Mouse (Mus musculus) kidney, adult 8-10 months (tissue): ENCODE results near the gene Hmga1b.

Experiments used
- DNase-seq, 2 experiments: peaks; one replicate each; pipeline ENCODE4 v3.0.0; 2022

The Hmga1b gene

GRCm38 (mm10) chr11:120784064-120784791, 21.6 kb downstream of the Hmga1b start, which contains the start of the genes Rfng and Gps1:
Rfng (minus strand) TSS chr11:120784207.
Gps1 (plus strand) TSS chr11:120784272.
- peak; percentile 74 to 82 for DNase-seq

- no peak for DNase-seq
These were observed 22.6 kb downstream of the Hmga1b start for GRCm38 (mm10) chr11:120785145-120785544.

GRCm38 (mm10) chr11:120788460-120788859, 25.9 kb downstream of the Hmga1b start:
- peak; percentile 55 to 57 for DNase-seq

DNA sequence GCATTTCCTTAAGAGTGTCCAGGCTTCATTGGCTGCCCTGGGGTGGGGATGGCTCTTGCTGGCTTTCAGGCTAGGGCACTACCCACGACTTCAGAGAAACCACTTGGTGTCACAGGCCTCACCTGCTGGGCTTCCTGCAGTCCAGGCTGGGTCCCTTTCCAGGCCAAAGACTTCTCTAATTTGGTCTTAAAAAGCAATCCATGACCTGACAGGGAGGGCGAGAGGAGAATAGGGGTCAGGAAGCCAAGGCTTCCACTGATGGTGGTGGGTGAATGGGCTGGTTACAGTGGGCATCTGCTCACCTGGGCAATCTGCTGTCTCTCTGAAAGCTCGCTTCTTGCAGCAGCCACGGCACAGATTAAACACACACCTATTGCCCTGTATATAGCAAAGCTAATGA, 26.8 kb downstream of the Hmga1b start:
- DNase-seq = no peak

GRCm38 (mm10) chr11:120789810-120790209, 27.2 kb downstream of the Hmga1b start:
- no peak for DNase-seq

- no peak for DNase-seq
These were observed 30.1 kb downstream of the Hmga1b start for GRCm38 (mm10) chr11:120792652-120793051.

DNA sequence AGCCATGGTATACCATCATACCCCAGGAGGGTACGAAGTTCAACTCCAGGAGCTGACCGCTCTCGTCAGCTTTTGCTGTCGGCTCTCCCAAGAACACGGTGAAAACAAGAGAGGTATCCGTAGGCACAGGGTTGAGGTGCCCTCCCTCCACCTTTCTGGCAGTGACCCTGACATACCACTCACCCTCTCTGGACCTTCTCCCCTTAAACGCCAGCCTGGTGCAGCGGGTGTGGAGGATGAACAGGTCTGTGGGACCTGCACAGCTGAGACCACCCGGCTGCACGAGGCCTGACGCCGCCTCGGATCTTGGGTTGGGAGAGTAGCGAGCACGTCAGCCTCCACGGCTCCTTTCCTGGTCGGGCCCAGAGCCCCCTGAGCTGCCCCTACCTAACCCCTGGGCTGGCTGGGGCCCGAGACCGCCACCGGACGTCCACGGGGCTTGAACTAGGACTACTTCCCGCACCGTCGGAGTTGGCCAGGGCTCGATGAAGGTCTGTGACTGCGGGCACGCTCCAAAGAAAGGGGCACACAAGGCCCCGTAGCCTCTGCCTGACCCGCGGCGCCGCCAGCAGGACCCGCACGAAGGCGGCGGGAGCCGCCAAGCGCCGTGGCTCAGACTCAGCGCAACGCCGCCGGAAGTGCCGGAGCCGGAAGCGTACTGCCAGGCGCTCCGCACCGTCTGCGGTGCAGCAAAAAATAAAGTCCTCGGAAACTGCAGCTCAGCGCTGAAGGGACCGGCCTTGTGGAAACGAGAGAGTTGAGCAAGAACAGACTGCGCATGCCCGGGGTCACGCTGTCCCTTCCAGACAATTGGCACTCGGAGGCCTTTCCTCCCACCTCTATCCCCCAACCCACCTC, 33.4 kb downstream of the Hmga1b start, which contains the start of gene Dus1l:
Gene Dus1l, minus strand, starts transcription at position 648 of the 858 bp plus-strand sequence.
- DNase-seq = peak; percentile 94 to 97

DNA sequence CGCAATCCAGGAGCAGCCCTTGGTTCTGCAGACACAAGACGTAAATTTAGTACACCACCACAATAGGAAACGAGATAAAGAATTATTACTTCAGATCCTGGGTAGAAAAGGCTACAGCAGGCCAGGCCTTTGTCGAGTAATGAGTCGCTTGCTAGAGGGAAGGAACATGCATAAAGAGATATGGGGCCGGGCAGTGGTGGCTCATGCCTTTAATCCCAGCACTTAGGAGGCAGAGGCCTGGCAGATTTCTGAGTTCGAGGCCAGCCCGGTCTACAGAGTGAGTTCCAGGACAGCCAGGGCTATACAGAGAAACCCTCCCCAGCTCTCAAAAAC, 34.0 kb downstream of the Hmga1b start:
- no peak for DNase-seq

GRCm38 (mm10) chr11:120798244-120798643, 35.6 kb downstream of the Hmga1b start:
- no peak for DNase-seq

DNA sequence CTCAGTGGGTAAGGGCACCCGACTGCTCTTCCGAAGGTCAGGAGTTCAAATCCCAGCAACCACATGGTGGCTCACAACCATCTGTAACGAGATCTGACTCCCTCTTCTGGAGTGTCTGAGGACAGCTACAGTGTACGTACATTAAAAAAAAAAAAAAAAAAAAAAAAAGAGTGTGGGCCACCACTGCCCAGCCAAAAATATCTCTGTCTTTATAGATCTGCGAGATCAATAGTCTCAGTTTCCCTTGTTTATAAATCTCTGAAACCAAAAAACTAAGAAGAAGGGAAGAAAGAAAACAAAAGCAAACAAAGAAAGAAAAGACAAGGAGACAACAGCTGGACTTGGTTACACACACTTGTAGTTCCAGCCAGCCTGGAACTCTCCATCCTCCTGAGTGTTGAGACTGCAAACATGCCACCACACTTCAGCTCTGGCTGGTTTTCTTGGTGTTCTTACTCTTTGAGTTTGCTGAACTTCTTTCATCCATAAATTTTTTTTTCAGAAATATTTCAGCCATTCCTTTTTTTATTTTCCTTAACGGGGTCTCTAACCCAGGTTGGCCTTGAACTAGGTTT, 36.8 kb downstream of the Hmga1b start:
- DNase-seq = no peak

GRCm38 (mm10) chr11:120800061-120800904, 37.7 kb downstream of the Hmga1b start:
- peak; percentile 85 to 93 for DNase-seq

- DNase-seq = no peak
These were observed 41.7 kb downstream of the Hmga1b start for GRCm38 (mm10) chr11:120804274-120804673.

GRCm38 (mm10) chr11:120804769-120805168, 42.2 kb downstream of the Hmga1b start:
- DNase-seq = no peak

DNA sequence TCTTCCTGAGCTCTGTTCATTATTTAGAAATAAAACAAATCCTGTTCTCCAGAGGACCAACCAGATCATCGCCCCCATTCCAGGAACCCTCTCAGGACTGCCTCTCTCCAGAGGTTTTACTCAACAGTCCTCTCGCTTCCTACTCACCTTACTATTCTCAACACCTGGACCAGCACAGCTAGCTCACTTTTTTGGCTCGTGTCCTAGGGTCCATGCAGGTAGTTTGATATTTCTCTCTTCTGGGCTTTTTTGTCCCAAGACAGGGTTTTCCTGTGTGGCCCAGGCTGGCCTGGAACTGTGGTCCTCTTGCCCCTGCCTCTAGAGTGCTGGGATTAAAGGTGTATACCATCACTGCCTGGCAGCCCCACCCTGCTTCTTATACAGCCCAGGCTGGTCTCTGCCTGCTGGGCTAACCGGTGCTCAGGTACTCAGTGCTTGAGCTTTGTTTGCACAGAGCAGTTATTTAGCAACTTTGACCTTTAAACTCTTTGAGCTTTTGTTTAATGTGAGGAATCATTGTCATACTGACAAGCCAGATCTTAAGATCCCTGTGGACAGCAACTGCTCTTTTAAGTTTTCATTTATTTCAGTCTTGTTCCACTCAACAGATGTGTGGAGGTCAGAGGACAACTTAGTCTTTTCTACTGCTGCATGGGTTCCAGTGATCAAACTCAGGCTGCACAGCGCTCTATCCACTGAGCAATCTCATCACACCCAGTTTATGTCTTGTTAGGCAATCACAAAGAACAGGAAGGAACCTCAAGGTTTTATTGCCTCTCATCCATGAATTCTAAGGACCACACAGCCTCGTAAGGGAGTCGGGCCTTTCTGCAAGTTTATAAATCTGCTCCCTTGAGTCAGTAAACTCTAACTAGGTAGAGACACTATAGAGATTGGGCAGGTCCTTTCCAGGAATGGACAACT, 43.0 kb downstream of the Hmga1b start:
- no peak for DNase-seq

- DNase-seq = no peak
These were observed 45.4 kb downstream of the Hmga1b start for GRCm38 (mm10) chr11:120808010-120808409.

DNA sequence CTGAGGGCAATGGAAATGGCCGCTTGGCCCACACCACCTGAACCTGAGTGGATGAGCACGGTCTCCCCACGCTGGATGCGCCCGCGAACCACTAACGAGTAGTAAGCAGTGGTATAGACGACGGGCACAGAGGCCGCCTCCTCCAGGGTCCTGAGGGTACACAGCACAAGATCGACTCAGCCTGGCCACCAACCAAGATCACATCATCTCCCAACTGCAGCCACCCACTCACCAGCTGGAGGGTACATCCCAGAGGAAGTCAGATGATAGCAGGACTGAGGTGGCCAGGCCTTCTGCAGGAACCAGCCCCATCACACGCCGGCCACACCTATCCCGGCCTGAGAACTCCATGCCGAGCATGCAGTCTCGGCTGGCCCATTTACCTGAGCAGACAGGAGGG, 49.5 kb downstream of the Hmga1b start:
- DNase-seq = no peak
